Mouse (Mus musculus) MEL (cell line): ENCODE measurements around the gene Ei24. TPM values are rescaled to one million over a fixed set of nuclear protein-coding genes. Genes with fewer than 3 reads are reported as not detected.
A peak's percentile ranks its signal among the peaks of the same experiment; 100 is the strongest.

ENCODE experiments used
- DNase-seq: peaks from one replicate; pipeline ENCODE4 v3.0.0; 2011; ENCODE audit warnings: low read depth, low spot score
- H3K27ac ChIP-seq: 2 replicates; pipeline ENCODE4 v1.5.1; 2012; ENCODE audit warnings: low read depth, mild to moderate bottlenecking, control low read depth, low read length, moderate library complexity; ENCODE audit not compliant: control insufficient read depth
- H3K27me3 ChIP-seq, 2 experiments: fragments of 150-350 bp in 1 of 2; sonication (generic) in 1 of 2; 2 replicates each; pipeline ENCODE4 v1.6.1; 2012; ENCODE audit warnings: low read length in 2 of 2, mild to moderate bottlenecking in 2 of 2, improper control_type of control experiment in 1 of 2, moderate library complexity in 1 of 2; ENCODE audit not compliant: insufficient read depth in 2 of 2, control insufficient read depth in 1 of 2
- H3K36me3 ChIP-seq, 2 experiments: 2 replicates each; pipeline ENCODE4 v1.6.1; 2012 to 2014; ENCODE audit warnings: low read length in 2 of 2, improper control_type of control experiment in 1 of 2, inconsistent platforms in 1 of 2, mild to moderate bottlenecking in 1 of 2; ENCODE audit not compliant: insufficient read depth in 2 of 2, control insufficient read depth in 1 of 2
- H3K4me1 ChIP-seq, 2 experiments: fragments of 150-350 bp in 1 of 2; sonication (generic) in 1 of 2; 2 replicates each; pipeline ENCODE4 v1.6.1; 2012; ENCODE audit warnings: low read length in 2 of 2, improper control_type of control experiment in 1 of 2, mild to moderate bottlenecking in 1 of 2; ENCODE audit not compliant: insufficient read depth in 2 of 2, control insufficient read depth in 1 of 2
- H3K4me3 ChIP-seq, 2 experiments: fragments of 150-350 bp in 1 of 2; sonication (generic) in 1 of 2; 2 replicates each; pipeline ENCODE4 v1.5.1; 2012; ENCODE audit warnings: low read depth in 2 of 2, low read length in 2 of 2, mild to moderate bottlenecking in 2 of 2, moderate library complexity in 2 of 2, control low read depth in 1 of 2, improper control_type of control experiment in 1 of 2; ENCODE audit not compliant: control insufficient read depth in 1 of 2, insufficient read depth in 1 of 2
- H3K79me2 ChIP-seq: 2 replicates; pipeline ENCODE4 v1.6.1; 2012; ENCODE audit warnings: mild to moderate bottlenecking, low read length, moderate library complexity; ENCODE audit not compliant: control insufficient read depth, poor library complexity, insufficient read depth
- H3K9ac ChIP-seq: 2 replicates; pipeline ENCODE4 v1.6.1; 2012; ENCODE audit warnings: low read depth, mild to moderate bottlenecking, control low read depth, low read length, moderate library complexity; ENCODE audit not compliant: control insufficient read depth, poor library complexity, severe bottlenecking
- H3K9me3 ChIP-seq: fragments of 150-350 bp; sonication (generic); replicated peaks from 2 replicates; pipeline ENCODE4 v1.6.1; 2012; ENCODE audit warnings: mild to moderate bottlenecking, low read length, improper control_type of control experiment, moderate library complexity; ENCODE audit not compliant: insufficient read depth
- CTCF ChIP-seq, 3 experiments: IDR thresholded peaks in 2 of 3; conservative IDR thresholded peaks in 1 of 3; 2 replicates each; pipeline ENCODE4 v1.5.1; 2011 to 2012; ENCODE audit warnings: low read length in 3 of 3, low read depth in 2 of 3, mild to moderate bottlenecking in 2 of 3, improper control_type of control experiment in 1 of 3, inconsistent platforms in 1 of 3, mixed read lengths in 1 of 3, moderate library complexity in 1 of 3; ENCODE audit not compliant: control insufficient read depth in 1 of 3, insufficient read depth in 1 of 3, poor library complexity in 1 of 3, severe bottlenecking in 1 of 3
- E2F4 ChIP-seq: IDR thresholded peaks from 2 replicates; pipeline ENCODE4 v1.6.1; 2011; ENCODE audit warnings: low read depth, low read length, improper control_type of control experiment, borderline replicate concordance
- EP300 ChIP-seq, 2 experiments: IDR thresholded peaks; 2 replicates each; pipeline ENCODE4 v1.6.1; 2011; ENCODE audit warnings: improper control_type of control experiment in 2 of 2, low read length in 2 of 2, low read depth in 1 of 2, mild to moderate bottlenecking in 1 of 2
- ETS1 ChIP-seq: IDR thresholded peaks from 2 replicates; pipeline ENCODE4 v1.6.1; 2012; ENCODE audit warnings: low read depth, mild to moderate bottlenecking, inconsistent platforms, low read length, improper control_type of control experiment, moderate library complexity
- GABPA ChIP-seq: IDR thresholded peaks from 2 replicates; pipeline ENCODE4 v1.6.1; 2012; ENCODE audit warnings: low read depth, mild to moderate bottlenecking, inconsistent platforms, low read length, improper control_type of control experiment, moderate library complexity
- GATA1 ChIP-seq: IDR thresholded peaks from 2 replicates; pipeline ENCODE4 v1.6.1; 2011; ENCODE audit warnings: low read depth, low read length, improper control_type of control experiment
- HCFC1 ChIP-seq: IDR thresholded peaks from 2 replicates; pipeline ENCODE4 v1.6.1; 2012; ENCODE audit warnings: low read depth, mild to moderate bottlenecking, inconsistent platforms, low read length, improper control_type of control experiment, moderate library complexity
- KAT2A ChIP-seq: conservative IDR thresholded peaks from 2 replicates; pipeline ENCODE4 v1.6.1; 2012; ENCODE audit warnings: low read depth, low read length, improper control_type of control experiment, inconsistent platforms
- MAX ChIP-seq: IDR thresholded peaks from 2 replicates; pipeline ENCODE4 v1.6.1; 2011; ENCODE audit warnings: low read length, improper control_type of control experiment
- MAZ ChIP-seq: IDR thresholded peaks from 2 replicates; pipeline ENCODE4 v1.6.1; 2012; ENCODE audit warnings: low read depth, mild to moderate bottlenecking, inconsistent platforms, low read length, improper control_type of control experiment
- MEF2A ChIP-seq: IDR thresholded peaks from 2 replicates; pipeline ENCODE4 v1.6.1; 2014; ENCODE audit warnings: low read depth, mild to moderate bottlenecking, inconsistent platforms, low read length, improper control_type of control experiment; ENCODE audit not compliant: poor library complexity, insufficient replicate concordance, severe bottlenecking; ENCODE audit errors: extremely low read depth
- MYC ChIP-seq: IDR thresholded peaks from 2 replicates; pipeline ENCODE4 v1.6.1; 2011; ENCODE audit warnings: low read depth, mild to moderate bottlenecking, low read length, improper control_type of control experiment, moderate library complexity
- NELFE ChIP-seq: IDR thresholded peaks from 2 replicates; pipeline ENCODE4 v1.6.1; 2011; ENCODE audit warnings: low read depth, low read length, improper control_type of control experiment
- NRF1 ChIP-seq: IDR thresholded peaks from 2 replicates; pipeline ENCODE4 v1.6.1; 2014; ENCODE audit warnings: low read depth, mild to moderate bottlenecking, inconsistent platforms, low read length, improper control_type of control experiment, moderate library complexity; ENCODE audit not compliant: poor library complexity, insufficient read depth, severe bottlenecking
- POLR2AphosphoS2 ChIP-seq: IDR thresholded peaks from 2 replicates; pipeline ENCODE4 v1.6.1; 2011; ENCODE audit warnings: low read length, improper control_type of control experiment
- POLR2AphosphoS5 ChIP-seq: IDR thresholded peaks from 2 replicates; pipeline ENCODE4 v1.6.1; 2012; ENCODE audit warnings: low read depth, borderline replicate concordance, mild to moderate bottlenecking, inconsistent platforms, low read length, moderate library complexity, mixed read lengths
- RAD21 ChIP-seq: IDR thresholded peaks from 2 replicates; pipeline ENCODE4 v1.6.1; 2011; ENCODE audit warnings: mild to moderate bottlenecking, low read depth, low read length, improper control_type of control experiment
- SIN3A ChIP-seq: IDR thresholded peaks from 2 replicates; pipeline ENCODE4 v1.6.1; 2012; ENCODE audit warnings: low read length, improper control_type of control experiment, inconsistent platforms
- SMC3 ChIP-seq: IDR thresholded peaks from 2 replicates; pipeline ENCODE4 v1.6.1; 2011; ENCODE audit warnings: low read depth, low read length, improper control_type of control experiment
- TBP ChIP-seq: IDR thresholded peaks from 2 replicates; pipeline ENCODE4 v1.8.0; 2011; ENCODE audit warnings: low read depth, low read length, improper control_type of control experiment
- TCF12 ChIP-seq: IDR thresholded peaks from 2 replicates; pipeline ENCODE4 v1.6.1; 2014; ENCODE audit warnings: low read depth, mild to moderate bottlenecking, inconsistent platforms, low read length, improper control_type of control experiment, moderate library complexity
- UBTF ChIP-seq: IDR thresholded peaks from 2 replicates; pipeline ENCODE4 v1.6.1; 2012; ENCODE audit warnings: low read depth, mild to moderate bottlenecking, inconsistent platforms, low read length, improper control_type of control experiment, moderate library complexity, borderline replicate concordance; ENCODE audit not compliant: insufficient read depth
- USF1 ChIP-seq: IDR thresholded peaks from 2 replicates; pipeline ENCODE4 v1.6.1; 2014; ENCODE audit warnings: low read depth, mild to moderate bottlenecking, inconsistent platforms, low read length, improper control_type of control experiment, moderate library complexity
- USF2 ChIP-seq, 2 experiments: IDR thresholded peaks; 2 replicates each; pipeline ENCODE4 v1.6.1; 2011 to 2012; ENCODE audit warnings: improper control_type of control experiment in 2 of 2, low read length in 2 of 2, borderline replicate concordance in 1 of 2, inconsistent platforms in 1 of 2, low read depth in 1 of 2, mild to moderate bottlenecking in 1 of 2; ENCODE audit not compliant: insufficient read depth in 1 of 2
- ZC3H11A ChIP-seq: IDR thresholded peaks from 2 replicates; pipeline ENCODE4 v1.6.1; 2012; ENCODE audit warnings: low read depth, mild to moderate bottlenecking, inconsistent platforms, low read length, improper control_type of control experiment
- ZKSCAN1 ChIP-seq: IDR thresholded peaks from 2 replicates; pipeline ENCODE4 v1.6.1; 2012; ENCODE audit warnings: low read depth, mild to moderate bottlenecking, inconsistent platforms, low read length, improper control_type of control experiment, moderate library complexity
- ZMIZ1 ChIP-seq: IDR thresholded peaks from 2 replicates; pipeline ENCODE4 v1.6.1; 2012; ENCODE audit warnings: low read depth, mild to moderate bottlenecking, inconsistent platforms, low read length, improper control_type of control experiment, moderate library complexity
- ZNF384 ChIP-seq: IDR thresholded peaks from 2 replicates; pipeline ENCODE4 v1.6.1; 2012; ENCODE audit warnings: low read depth, mild to moderate bottlenecking, inconsistent platforms, low read length, improper control_type of control experiment
- polyA plus RNA-seq, 2 experiments: library from polyadenylated mRNA; stranded (reverse) in 1 of 2; unstranded in 1 of 2; fragments of >175 nt in 1 of 2; fragments of >200 nt in 1 of 2; gene quantifications; 2 replicates each; pipeline versions ENCODE4 v1.2.1 to v1.2.4; 2012; ENCODE audit warnings: low replicate concordance in 2 of 2, low read depth in 1 of 2; ENCODE audit not compliant: insufficient read length in 2 of 2, insufficient read depth in 1 of 2, missing spikeins in 1 of 2
- total RNA-seq: library from RNA; depleted of rRNA; stranded (reverse); fragments of 300-350 nt; gene quantifications from 2 replicates; pipeline ENCODE4 v1.2.3, GENCODE M21; 2012

The Ei24 gene
- total and polyA plus RNA-seq, 3 experiments = 35.0 to 59.7 TPM; not detected in 1

DNA sequence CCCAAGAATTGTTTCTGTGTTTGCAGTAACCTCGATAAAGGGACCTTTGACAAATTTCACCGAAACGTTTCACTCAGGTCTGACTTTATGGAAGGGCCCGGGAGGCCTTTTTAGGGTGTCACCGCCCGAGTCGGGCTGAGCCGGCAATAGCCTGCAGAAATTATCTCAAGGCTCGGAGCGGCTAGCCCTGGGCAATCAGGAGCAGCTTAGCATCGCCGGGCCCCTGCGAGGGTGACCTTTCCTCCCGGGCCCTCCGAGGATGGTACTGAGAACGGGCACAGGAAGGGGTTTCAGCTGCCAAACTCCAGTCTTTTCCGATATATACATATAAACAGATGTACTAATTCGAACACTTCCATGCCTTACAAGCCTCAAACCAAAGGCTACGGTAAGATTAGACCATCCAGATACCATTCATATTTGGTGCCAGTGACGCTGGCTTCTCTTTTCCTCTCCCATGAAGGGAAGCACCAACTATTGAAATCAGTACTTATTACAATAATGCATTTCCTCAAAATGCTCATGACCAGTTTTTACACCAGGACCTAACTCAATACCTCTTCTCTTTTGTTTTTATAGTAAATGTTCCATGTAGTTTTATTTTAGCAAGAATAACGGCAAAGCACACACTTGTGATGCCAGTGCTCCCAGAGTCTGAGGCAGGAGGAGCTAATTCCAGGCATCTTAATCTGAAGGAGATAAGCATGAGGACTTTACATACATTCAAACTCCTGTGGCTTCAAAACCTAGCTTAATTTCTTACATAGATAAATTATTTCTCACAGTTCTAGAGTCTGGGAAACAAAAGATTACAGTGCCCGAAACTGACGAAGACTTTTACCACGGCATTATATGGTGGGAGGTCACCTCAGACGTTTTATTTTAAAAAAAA is 28.8 kb downstream of the Ei24 start (continued):
- TF ChIP-seq GATA1 (peak; percentile 67), CTCF (IDR thresholded peaks at IDR 0.05 in 2 of 3, conservative IDR thresholded peaks at IDR 0.05 in 1 of 3; ENCODE audit: control insufficient read depth in 1 of 3, insufficient read depth in 1 of 3, low read depth in 2 of 3, low read length in 3 of 3, poor library complexity in 1 of 3, severe bottlenecking in 1 of 3) (no peak), TBP (peak; percentile 56), MEF2A (no peak), POLR2AphosphoS5 (no peak), UBTF (no peak), HCFC1 (no peak)

DNA sequence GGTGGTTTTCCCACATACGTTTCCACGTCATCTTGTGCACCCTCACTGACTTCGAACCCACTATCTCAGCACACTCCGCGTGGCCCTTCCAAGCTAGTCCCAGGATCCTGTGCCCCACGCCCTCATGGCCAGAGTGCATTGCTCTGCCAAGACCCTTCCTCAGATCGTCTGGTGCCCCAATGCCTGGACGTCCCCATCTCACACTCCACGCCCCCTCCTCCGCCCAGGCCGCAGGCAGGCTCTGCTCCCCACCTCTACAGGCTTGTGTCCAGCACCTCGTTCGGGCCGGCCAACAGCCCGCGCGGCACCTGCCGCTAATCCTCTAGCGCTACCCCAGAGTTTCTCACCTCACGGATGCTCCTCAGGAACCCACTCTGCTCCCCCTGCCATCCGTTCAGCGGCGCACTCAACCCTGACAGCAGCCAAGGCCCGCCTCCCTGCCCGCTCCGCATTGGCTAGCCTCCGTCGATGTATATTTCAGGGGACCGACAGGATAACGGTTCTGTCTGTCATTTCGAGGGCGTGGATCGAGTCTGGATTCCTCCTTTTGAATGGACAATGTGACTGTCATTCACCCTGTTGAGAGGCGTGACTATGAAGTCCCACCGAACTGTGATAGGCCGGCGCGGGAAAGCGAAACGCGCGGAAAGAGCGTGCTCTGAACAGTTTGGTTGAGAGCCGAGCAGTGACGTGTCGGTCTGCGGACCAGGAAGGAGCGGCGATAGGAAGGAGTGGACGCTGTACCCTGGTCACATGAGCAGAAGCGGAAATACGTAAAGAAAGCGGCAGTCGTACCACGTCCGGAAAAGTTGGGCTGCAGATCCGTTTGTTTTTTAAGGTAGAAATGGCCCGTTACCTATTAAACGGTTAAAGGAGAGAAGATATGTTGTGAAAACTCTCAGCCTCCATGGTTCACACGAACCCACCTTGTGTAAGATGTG is 29.7 kb downstream of the Ei24 start, which contains the start of gene Stt3a:
Stt3a (minus strand) TSS at position 477 of the 941 bp plus-strand sequence.
- peak; percentile 100 for DNase-seq
- H3K9me3 ChIP-seq = no peaks in the 10 kb centered on the region
- H3K79me2 ChIP-seq = peaks cover 28% of the 10 kb centered on the region
- no peaks in the 10 kb centered on the region for H3K27me3 ChIP-seq
- peak within 1 kb of the TSS; percentile 84 for H3K9ac ChIP-seq
- peaks cover 17 to 27% of the 10 kb centered on the region in 2 experiments for H3K36me3 ChIP-seq
- peak within 1 kb of the TSS; percentile 74 to 88 for H3K4me3 ChIP-seq
- peak within 1 kb of the TSS; percentile 98 for H3K27ac ChIP-seq
- peaks cover 6% of the 10 kb centered on the region in 2 experiments; a peak in 3 of 4 replicates for H3K4me1 ChIP-seq
- TF ChIP-seq HCFC1 (peak; percentile 89), MYC (peak; percentile 90), E2F4 (no peak; the same call in 1 of the 2 replicates), ZC3H11A (no peak), POLR2AphosphoS2 (peak; percentile 84), ZKSCAN1 (no peak), USF1 (peak; percentile 97), MAZ (no peak), MEF2A (no peak), GATA1 (no peak), MAX (peak; percentile 93), NELFE (peak; percentile 81), ETS1 (peak; percentile 42; the same call in 1 of the 2 replicates), NRF1 (no peak; the same call in 1 of the 2 replicates), KAT2A (peak; percentile 78), SIN3A (peak; percentile 92), ZMIZ1 (peak; percentile 90; the same call in 1 of the 2 replicates), EP300 (IDR thresholded peaks at IDR 0.05; ENCODE audit: low read depth in 1 of 2, low read length in 2 of 2) (no peak), RAD21 (no peak), ZNF384 (no peak), UBTF (no peak), POLR2AphosphoS5 (no peak), SMC3 (no peak), TCF12 (peak; percentile 49), TBP (peak; percentile 63), USF2 (IDR thresholded peaks at IDR 0.05; ENCODE audit: borderline replicate concordance in 1 of 2, insufficient read depth in 1 of 2, low read depth in 1 of 2, low read length in 2 of 2) (peak in 1 of 2 experiments; percentile 84; a peak in 2 of 4 replicates), GABPA (no peak)
